Mouse (Mus musculus): ENCODE measurements around the gene Lrba.

Lrba gene

GRCm38 (mm10) chr3:86500586-86500985 is 276.1 kb downstream of the Lrba start:
- no peak for DNase-seq (ENCODE audit: low read depth)

- no peak for DNase-seq (ENCODE audit: low read depth)
These were observed 294.1 kb downstream of the Lrba start for GRCm38 (mm10) chr3:86518506-86519109.

DNA sequence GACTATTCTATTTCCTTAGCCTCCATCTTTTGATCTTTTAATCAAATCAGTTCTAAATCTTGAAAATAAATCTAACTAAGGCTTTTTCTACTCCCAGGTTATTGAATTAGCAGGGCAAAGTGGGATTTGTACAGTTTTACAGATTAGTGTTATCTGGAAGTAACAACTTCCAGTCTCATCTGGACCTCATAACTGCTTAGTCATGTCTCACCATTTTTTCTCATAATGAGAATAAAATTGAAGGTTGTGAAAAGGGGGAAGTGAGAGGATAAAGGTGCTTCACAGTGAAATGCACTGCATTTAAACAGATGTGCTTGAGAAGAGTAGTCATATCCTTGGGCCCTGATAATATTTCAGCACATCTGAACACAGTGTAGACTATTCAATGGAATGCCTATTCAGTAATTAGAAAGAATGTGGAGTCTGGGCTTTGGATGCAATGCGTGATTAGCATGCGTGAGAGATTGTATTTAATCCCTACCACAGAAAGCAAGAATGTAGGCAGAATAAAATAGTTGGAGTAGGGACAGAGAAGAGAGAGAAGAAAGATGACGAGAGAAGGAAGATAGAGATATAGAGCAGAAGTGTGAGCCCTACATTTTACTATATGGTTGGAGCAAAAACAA is 298.5 kb downstream of the Lrba start:
- no peak for DNase-seq (ENCODE audit: low read depth)

DNA sequence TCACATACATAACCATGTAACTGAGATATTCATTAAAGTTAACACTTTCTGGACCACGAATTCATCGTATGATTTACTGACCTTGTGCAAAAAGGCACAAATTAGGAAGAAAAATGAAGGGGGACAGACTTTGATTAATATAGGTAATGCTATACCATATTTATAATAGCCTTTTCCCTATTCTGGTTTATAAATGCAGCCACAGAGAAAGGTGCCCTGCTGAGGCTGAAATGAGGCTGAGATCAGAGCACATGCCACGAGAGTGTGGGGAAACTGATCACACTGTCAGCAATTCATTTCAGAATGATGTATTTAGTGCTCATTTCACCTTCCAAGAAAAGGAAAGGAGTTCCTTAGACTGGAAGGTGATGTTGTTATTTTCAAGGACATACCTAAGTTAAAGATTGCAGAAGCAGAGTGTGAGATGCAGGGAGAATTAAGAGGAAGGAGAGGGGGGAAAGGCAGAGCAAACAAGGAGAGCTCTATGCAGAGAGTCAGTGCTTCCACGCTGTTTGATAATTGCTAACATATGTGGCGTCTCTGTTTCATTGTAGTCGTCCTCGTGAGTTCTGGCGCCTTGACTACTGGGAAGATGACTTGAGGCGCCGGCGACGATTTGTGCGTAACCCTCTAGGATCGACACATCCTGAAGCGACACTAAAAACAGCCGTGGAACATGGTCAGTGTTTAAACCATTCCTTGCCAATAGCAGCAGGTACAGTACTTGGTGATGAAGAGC is 307.2 kb downstream of the Lrba start:
- DNase-seq (ENCODE audit: low read depth): no peak

GRCm38 (mm10) chr3:86536751-86537150 is 312.3 kb downstream of the Lrba start:
- DNase-seq (ENCODE audit: low read depth): no peak

- no peak for DNase-seq (ENCODE audit: low read depth)
These were observed 314.4 kb downstream of the Lrba start for GRCm38 (mm10) chr3:86538645-86539554.

DNA sequence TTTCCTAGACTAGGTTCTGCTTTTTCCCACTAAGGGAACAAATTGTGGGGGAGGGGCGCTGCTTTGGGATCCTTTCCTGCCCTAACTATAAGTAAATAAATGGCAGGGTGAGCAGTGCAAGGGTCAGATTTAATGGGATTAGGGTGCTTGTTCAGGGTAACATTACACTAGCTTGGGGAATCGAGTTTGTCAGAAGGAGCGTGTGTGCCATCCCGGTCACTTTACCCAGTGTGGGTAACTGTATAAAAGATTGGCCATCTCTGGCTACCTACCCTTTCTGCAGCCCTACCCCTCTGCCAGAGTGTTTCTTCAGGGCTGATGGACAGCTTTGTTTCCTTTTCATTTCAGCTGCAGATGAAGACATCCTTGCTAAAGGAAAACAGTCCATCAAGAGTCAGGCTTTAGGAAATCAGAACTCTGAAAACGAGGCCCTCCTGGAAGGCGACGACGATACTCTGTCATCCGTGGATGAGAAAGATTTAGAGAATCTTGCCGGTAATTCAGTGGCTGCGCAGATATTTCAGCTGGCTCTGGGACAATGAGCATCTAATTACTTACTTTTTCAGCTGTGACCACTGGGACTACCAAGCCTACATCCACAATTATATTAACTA is 315.2 kb downstream of the Lrba start:
- no peak for DNase-seq (ENCODE audit: low read depth)

GRCm38 (mm10) chr3:86541074-86541614 is 316.7 kb downstream of the Lrba start:
- DNase-seq (ENCODE audit: low read depth): no peak

- no peak for DNase-seq (ENCODE audit: low read depth)
These were observed 317.4 kb downstream of the Lrba start for GRCm38 (mm10) chr3:86541863-86542397.

- no peak for DNase-seq (ENCODE audit: low read depth)
These were observed 320.3 kb downstream of the Lrba start for GRCm38 (mm10) chr3:86544785-86545184.

GRCm38 (mm10) chr3:86545945-86546344 is 321.5 kb downstream of the Lrba start:
- DNase-seq (ENCODE audit: low read depth): peak; percentile 20

DNA sequence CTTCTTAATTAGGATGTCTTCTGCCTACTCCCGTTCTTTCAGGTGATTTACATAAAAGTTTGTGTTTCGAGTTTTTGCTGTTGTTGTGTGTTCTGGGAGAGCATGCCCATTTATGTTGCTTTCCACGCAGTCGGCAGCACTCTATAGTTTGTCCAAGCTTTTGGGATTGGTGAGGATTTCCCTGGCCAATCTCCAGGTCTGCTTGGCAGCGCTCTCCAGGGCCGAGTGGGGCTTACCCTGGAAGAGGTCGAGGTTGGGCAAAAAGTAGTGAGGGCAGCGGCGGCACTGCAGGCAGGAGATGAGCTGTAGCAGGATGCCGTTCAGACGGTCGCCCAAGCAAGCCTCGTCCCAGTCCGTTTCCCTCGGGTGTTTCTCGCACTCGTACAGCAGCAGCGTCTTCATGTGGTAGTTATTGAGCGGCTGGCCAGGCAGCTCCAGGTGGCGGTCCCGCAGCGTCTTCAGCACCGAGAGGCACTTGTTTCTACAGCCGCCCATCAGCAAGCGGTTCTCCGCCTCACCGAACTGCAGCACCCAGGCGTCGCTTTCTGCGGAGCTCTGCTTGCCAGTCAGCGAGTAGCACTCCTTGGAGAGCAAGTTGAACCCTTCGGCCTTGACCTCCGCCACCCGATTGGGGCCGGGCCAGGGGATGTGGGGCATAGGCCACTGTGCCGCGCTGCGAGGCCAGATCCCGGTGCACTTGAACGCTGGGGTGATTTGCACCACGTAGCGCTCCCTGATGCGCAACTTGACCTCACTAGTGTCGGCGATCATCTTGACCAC is 322.2 kb downstream of the Lrba start:
- DNase-seq (ENCODE audit: low read depth): peak; percentile 49

DNA sequence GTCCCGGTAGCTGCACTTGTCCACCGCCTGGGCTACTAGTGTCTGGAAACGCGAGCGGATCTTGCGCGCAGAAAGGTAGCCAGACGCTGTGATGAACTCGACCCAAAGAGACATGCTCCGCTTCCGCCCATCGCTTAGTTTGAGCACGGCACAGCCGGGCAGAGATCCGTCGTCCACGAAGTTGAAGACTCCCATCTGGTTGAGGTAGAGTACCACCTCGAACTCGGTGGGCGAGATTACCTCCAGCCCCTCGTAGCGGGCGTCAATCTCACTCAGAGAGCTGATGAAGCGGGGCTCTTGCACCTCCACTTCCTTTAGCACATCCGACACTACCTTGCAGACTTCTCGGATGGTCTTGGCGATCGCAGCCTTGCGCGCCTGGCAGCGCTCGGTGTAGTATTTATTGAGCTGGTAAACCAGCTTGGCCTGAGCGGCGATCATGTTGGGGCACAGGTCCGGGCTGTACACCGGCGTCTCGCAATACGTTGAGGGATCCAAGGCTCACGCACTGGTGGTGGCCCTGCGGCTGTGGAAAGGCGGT is 322.8 kb downstream of the Lrba start:
- DNase-seq (ENCODE audit: low read depth): peak; percentile 43

DNA sequence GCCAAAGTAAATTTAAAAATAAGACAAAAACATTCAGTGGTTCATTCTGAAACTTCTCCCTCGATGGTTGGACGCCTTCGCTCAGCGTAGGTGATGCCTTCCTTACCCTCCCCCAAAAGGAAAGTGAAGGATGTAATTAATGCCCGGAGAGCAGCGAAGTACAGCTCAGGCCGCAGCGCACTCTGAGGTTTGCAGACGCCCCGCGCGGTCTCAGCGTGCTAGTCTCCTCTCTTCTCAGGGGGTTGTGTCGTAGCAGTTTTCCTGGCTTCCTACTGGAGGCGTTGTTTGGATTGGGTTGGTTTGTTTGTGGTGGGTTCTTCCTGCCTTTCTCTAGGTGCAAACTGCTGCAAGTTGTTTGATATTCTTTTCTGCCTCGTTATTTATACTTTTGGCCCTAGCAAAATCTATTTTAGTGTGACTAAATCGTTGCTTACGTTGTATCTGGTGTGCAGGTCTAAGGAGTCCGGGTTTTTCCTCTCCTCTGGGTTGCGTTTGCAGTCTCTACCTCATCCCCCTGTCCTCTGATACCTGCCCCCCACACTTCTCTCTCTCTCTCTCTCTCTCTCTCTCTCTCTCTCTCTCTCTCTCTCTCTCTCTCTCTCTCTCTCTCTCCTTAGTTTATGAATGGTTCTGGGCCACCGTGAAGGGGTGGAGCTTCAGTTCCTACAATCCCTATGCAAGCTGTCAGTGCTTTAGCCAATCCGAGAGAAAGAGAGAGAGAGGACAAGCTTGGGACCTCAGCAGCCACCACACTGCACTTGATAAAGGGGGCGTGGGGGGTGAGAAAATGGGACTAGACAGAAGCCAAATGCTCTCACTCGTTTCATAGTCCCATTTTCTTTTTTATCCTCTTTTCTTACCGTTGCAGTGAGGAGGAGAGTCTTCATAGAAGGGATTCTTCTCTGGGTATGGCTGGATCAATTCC is 323.9 kb downstream of the Lrba start, which contains the start of gene Mab21l2:
Gene Mab21l2, minus strand, starts transcription at position 539 of the 925 bp plus-strand sequence.
- peak; percentile 7 for DNase-seq (ENCODE audit: low read depth)

DNA sequence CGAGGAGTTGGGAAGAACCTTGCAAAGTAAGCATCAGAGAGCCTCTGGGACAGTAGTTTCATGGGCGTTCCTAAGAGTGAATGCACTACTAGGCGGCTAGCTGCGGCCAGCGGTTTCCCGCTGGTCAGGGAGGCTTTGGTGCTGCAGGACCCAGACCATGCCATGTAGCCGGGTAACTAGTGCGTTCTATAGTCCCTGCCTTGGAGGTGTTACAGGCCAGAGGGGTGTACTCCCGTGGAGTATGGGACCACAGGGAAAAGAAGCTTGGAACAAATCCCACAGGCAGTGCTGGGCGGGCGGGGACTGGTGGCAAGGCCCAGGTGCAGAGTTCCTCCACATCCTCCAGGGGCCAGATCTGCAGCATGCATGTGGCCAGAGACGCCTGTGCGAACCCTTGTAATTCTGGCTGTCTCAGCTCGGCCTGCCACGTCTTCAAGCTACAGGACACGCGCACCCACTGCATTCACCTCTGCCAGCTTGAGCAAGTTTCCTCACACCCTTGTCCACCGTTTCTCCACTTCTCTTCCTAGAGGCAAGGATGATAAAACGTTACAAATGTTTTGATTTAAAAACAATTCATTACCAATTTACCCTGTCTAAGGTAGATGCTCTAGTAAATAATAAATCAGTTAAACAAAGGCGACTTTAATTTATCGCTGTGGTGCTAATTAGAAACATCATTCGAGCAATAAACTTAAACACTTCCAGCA is 326.0 kb downstream of the Lrba start:
- no peak for DNase-seq (ENCODE audit: low read depth)

- no peak for DNase-seq (ENCODE audit: low read depth)
These were observed 326.7 kb downstream of the Lrba start for GRCm38 (mm10) chr3:86551011-86551728.

- DNase-seq (ENCODE audit: low read depth): no peak
These were observed 327.7 kb downstream of the Lrba start for GRCm38 (mm10) chr3:86552170-86552569.

DNA sequence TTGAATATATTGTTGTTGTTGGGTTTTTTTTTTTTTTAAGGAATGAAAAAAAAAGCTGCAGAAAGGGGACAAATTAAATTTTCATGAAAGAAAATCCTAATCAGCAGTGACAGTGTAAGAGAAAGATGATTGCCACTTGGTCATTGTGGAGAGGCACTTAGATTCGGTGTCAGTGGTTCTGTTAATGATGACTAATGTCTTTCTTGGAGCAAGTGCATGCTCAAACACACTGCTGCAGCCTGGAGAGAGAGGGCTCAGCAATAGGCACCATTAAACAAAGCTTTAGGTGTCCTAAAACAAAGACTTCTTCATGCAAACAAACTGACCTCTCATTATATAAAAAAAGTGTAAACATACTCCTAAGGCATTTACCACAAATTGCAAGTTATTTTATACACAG is 334.5 kb downstream of the Lrba start:
- no peak for DNase-seq (ENCODE audit: low read depth)

All from naive thymus-derived CD4-positive, alpha-beta T cell, adult 2 months (primary cell).